Mouse (Mus musculus) adrenal gland (tissue): ENCODE measurements around the gene Magel2.

ENCODE experiments used
- intact Hi-C: fragments of 180-260 bp; cut with DNase I; formaldehyde crosslinking; loops from one replicate; pipeline ENCODE4 v1.15.1; 2025

Magel2 gene

DNA sequence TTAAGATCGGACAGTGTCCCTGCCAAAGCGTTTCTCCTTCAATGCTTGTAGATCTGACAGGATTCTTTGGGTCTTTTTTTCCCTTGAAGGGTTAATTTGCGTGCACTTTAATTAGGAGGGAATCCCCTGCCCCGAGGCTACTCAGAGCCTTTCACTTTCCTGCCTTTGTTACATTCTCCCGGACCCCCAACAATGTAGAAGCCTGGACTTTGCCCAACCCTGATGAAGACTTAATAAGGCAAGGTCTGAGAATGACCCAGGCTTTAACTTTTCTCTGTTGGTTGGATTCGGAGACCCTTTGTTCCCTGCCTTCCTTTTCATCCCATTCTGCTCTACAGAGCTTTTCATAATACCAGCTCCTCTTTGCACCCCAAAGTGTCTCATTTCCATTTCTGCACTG lies 43.8 kb downstream of the Magel2 start:
- intact Hi-C loops: no loop called here

GRCm38 (mm10) chr7:62423210-62423609 lies 46.4 kb downstream of the Magel2 start:
- intact Hi-C loops: no loop called here

GRCm38 (mm10) chr7:62428337-62428736 lies 51.5 kb downstream of the Magel2 start:
- intact Hi-C loops: no loop called here
